Mouse (Mus musculus) kidney, adult 8-10 months (tissue): ENCODE data around the gene Hdac7.

Experiments used
- DNase-seq, 2 experiments: peaks; one replicate each; pipeline ENCODE4 v3.0.0; 2022

The Hdac7 gene

GRCm38 (mm10) chr15:97854551-97854950 is 10.2 kb upstream of the Hdac7 start:
- DNase-seq, result no peak

DNA sequence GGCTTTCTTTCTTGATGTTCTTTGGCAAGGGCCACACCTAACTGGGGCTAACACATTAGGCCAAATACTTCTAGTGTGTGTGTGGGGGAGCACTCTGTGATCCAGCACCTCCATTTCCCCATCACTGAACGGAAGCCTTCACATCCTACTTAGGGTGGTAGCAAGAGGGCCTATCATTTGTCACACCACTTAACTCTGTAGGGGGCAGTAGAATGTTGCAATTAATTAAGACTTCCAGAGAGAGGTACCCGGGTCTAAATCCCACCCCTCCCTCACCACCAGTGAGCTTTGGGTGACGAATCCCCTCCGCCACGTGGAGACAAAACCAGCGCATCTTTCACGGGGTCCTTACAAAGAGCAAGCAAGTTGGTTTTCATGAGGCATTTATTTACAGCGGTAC is 9.8 kb upstream of the Hdac7 start:
- no peak for DNase-seq

DNA sequence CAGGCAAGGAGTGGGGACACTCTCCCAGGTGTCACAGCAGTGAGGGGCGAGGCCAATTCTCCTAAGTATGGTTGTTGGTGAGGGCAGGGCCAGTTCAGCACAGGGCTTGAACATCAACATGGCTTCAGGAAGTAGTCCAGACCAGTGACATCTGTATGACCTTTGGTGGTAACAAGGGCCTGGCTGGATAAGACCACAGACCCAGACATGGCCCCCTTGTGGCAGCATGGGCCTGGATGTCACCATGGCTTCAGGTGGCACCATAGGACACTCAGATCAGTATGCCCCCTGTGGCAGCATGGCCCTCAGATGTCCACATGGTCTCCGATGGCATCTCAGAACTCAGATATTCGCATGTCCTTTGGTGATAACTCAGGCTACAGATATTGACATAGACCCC is 8.0 kb upstream of the Hdac7 start:
- no peak for DNase-seq

GRCm38 (mm10) chr15:97851011-97851410 is 6.7 kb upstream of the Hdac7 start:
- DNase-seq, result no peak

DNA sequence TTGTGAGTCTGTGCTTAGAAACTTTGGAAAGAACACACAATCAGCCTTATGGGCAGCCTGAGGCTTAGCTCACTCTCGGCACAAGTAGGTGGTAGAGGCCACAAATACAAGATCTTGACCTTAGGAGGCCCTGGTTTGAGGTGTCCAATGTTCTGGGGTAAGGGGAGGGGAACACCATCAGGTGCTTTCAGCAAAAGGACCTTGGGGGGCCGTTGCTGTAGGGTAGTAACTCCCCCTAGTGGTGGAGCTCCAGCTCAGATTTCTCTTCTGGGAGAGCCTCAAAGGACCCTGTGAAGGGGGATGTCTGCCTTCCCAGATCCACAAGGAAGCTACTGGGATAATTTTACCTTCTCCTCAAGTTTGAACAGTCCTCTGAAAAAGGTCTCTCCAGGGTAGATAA is 6.1 kb upstream of the Hdac7 start:
- DNase-seq, result no peak

DNA sequence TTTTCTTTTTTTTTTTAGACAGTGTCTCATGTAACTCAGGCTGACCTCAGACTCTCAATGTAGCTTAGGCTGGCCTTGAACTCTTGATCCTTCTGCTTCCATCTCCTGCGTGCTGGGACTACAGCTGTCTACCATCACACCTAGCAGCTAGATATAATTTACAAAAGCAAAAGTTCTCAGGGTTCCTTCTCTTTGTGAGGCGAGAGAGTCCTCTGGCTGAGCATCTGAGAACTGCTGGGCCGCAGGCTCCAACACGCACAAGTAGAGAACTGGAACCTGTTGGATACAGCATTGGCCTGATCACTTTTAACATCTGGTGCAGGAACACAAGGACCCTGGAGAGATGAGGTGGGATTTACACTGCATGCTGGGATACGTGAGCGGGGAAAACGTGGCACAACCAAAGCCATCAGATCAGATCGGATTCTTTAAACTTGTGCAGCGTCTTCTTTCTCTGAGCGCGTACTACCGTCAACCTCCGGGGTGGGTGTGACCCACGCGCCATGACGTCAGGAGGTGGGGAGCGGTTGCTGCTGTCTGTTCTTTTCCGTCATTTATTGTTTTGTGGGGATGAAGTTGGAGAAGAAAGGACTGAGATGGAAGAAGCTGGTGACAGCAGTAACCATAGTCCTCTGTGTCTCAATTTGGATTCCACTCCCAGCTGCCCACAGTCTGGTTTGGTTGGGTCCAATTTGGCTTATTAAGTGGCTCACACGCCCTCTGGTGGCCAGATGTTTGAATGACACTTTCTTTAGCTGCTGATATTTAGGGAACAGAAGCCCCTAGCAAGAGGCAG is 5.0 kb upstream of the Hdac7 start:
- peak; percentile 86 to 94 for DNase-seq

GRCm38 (mm10) chr15:97847866-97848265 is 3.6 kb upstream of the Hdac7 start:
- no peak for DNase-seq

- DNase-seq, result no peak
These were observed 3.0 kb upstream of the Hdac7 start for GRCm38 (mm10) chr15:97847285-97847684.

DNA sequence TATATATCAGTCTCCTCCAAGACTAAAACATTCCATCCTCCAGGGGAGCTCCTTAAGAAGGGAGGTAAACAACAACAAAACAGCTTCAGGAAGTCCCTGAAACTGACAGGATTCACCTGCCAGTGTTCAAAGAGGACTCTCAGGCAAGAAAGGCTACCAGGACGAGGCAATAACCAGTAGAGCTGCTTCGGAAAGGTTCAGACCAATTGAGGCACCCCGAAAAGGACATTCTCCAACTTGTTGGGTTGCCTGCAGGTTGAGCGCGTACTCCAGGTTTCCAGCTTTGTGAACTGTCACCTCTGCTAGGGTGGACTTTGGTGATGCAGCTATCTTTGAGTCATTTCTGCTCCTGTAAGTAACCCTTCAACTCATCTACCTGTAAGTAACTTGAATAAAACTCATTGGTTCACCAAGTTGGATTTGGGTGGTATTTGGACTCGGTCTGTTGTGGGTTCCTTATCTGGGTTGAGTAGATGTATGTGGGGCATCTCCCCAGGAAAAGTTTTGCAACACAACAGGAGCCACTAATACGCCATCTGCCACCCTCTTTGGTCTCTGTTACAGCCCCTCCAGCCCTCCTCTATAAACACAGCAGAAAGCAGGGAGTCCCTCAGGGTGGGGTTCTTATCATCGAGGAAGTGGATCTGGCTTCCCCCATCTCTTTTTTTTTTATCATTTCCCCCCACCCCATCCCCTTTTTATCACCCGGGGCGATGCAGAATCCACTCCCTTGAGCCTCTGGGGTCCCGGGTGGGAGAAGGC is 2.0 kb upstream of the Hdac7 start:
- no peak for DNase-seq

- no peak for DNase-seq
These were observed 1.1 kb downstream of the Hdac7 start for GRCm38 (mm10) chr15:97843247-97843651.

DNA sequence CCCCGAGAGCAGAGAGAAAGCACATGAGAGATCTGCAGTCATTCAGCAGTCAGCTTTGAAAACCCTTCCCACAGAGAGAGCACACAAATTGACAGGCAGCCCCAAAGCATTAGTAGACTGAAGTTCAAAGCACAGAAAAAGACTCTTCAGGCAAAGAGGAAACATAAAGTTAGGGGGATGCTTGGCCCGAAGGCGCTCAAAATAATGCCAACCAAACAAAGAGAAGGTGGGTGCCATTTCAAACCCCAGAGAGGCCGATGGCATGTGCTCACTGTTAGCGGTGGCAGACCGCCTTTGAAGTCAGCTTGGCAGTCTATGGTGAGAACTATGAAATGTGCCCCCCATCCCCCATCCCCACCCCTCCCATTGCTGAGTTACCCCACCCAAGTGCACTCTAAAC is 2.2 kb downstream of the Hdac7 start:
- no peak for DNase-seq

DNA sequence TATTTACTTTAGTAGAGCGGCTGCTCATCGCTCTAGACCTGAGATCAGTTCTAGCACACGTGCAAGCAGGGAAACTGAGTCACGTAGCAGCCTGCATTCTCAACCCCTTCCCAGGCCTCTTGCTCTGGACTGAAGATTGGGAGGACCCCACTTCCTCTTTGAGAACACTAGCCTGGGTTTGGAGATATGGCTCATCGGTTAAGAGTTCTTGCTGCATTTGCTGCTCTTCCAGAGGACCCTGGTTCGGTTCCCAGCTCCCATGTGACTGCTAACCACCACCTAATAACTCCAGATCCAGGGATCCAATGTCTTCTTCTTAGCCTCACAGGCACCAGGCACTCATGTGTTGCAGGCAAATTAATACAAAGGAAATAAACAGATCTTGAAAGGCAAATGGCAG is 2.9 kb downstream of the Hdac7 start:
- DNase-seq, result no peak

- no peak for DNase-seq
These were observed 3.5 kb downstream of the Hdac7 start for GRCm38 (mm10) chr15:97840781-97841180.

DNA sequence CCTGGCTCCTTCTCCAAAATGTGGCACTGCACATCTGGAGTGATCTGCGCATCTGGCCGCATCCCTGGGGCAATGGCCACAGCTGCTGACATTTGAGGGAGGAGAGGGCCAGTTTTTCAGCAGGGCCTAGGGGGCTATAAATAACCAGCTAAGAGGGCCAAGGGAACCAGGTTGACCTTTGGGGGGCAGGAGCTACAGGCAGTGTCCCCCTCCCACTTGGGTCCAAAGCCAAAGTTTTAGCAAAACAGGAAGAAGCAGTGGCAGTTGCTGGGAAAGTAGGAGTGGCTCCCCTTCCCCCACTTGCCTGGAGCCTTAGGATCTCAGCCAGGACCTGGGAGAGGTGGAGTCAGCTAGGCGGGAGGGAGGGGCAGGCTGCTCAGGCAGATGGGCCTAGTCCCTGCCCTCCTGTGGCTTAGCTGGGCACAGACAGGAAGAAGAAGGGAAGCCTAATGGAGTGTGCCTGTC is 4.3 kb downstream of the Hdac7 start:
- DNase-seq, result peak; percentile 87 to 90

- no peak for DNase-seq
These were observed 4.8 kb downstream of the Hdac7 start for GRCm38 (mm10) chr15:97839473-97839872.

- DNase-seq, result no peak
These were observed 5.3 kb downstream of the Hdac7 start for GRCm38 (mm10) chr15:97839012-97839411.

DNA sequence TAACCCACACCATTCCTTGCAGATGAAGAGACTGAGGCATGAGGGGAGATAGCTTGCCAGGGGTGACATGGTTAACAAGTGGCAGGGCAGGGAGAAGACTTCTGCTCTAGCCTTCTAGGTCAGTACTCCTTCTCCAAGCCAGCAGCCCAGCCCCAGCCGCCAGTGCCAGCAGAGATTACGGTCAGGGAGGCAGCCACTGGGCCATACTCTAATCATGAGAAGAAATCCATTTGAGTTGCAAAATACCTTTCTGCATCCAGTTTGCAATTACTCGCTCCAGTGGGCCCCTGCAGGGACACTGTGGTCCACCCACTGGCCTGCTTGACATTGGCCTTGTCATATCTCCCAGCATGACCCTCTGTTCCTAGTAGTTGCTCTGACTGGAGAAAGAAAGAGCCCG is 5.9 kb downstream of the Hdac7 start:
- peak in 1 of 2 experiments; percentile 51 for DNase-seq

DNA sequence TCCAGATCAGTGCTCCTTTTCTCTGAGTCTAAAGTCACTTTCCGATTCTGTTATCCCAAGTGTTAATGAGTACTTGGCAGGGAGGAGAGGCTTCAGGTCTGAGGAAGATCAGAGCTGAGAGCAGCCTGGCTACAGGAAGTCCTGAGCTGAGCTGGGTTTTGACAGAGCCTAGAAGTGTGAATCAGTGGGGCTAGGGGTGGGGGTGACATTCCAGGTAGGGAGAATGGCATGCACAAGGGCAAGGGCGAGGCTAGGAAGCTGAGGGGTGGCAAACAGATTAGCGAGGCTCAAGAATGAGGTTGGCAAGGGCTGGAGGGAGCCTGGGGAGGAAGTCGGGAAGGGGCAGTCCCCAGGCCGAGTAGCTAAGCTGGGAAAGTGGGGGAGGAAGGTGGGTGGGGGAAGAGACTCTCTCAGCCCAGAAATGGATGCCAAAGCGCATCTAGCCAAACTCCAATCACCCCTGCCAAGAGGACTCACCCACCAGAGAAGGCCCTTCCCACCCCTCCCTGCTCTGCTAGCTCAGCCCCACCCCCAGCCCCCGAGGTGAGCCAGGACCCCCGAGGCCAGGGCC is 6.7 kb downstream of the Hdac7 start:
- DNase-seq, result peak in 1 of 2 experiments; percentile 54

DNA sequence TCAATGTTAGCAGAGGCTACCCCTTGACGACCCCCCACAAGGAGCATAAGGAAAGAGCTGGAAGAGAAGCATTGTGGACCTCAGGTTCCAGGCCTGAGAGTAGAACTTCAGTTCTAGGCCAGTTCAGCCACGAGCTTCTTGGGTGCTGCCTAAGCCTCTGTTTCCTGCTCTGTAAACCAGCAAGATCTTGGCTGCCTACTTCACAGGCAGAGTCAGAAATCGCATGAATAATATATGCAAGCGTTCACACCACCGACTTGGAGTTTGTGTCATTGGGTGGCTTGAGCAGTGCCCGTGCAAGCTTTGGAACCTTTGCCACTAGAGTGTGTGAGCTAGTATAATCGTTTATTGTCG is 7.4 kb downstream of the Hdac7 start:
- no peak for DNase-seq

DNA sequence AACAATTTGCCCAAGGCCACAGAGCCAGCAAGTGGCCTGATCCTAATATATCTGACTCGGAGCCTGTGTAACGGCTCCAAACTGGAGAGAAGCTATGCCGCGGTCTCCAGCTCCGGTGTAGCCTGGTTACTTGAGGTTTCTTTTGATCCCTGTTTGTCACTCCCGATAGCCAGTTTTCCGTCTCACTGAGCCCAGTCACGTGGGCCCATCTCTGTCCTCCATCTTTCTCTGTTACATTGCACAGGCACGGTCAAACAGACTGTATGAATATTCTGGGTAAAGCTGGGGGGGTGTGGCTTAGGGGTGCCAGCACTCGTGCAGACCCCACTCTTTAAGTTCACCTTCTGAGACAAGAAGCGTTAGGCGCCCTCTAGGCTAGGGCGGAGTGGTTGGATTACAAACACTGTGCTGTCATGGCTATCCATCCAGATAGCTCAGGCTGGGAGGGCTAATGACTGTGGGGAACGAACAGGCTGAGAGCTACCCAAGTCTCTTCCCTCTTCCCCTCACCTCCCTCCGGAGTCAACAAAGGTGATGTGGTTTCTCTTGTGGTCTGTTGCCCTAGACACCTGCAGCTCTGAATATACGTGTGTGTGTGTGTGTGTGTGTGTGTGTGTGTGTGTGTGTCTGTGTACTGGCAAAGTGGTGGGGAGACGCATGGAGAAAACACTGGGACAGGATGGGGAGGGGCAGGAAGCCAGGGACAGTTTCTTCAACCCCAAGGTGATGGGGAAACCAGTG is 8.0 kb downstream of the Hdac7 start:
- no peak for DNase-seq

DNA sequence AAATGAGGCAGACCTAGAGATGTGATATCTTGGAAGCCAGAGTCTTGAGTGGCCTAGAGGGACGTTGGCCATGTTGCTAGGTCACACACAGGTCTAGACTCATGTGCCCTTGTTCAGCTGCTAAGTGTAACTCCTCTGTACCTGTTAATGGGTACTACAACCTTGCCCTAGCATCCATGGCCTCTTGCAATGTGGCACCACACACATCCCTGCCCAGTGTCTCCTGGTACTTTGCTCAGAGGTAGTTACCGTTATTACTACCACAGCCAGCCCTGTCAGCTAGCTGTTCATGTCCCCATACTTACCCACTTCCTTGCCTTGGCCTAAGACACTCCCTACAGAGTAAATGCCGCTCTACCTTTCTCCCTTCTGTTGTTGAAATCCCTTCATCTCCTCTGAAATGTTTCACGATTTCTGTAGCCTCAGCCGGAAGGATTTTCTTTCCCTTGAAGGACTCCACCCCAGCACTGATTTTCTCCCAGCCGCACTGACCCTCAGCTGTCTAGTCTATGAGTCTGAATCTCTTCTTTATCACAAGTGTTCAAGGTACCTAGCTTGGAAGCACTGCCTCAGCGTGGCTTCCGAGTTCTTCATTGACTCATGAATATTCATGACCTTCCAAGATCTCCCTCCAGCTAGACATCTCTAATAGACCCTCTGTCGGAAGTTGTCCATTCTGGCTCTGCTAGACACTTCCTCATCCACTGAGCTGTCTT is 11.4 kb downstream of the Hdac7 start:
- no peak for DNase-seq

GRCm38 (mm10) chr15:97831987-97832640 is 12.2 kb downstream of the Hdac7 start:
- peak in 1 of 2 experiments; percentile 67 for DNase-seq
